Mouse (Mus musculus) C2C12 (cell line): ENCODE results near the gene Teddm1a. TPM values are rescaled to one million over a fixed set of nuclear protein-coding genes. Genes with fewer than 3 reads are reported as not detected.

Source experiments
- H3K27me3 ChIP-seq: one replicate; pipeline ENCODE4 v1.6.1; 2011; ENCODE audit not compliant: control insufficient read depth, insufficient read depth, insufficient read length
- H3K36me3 ChIP-seq: one replicate; pipeline ENCODE4 v1.6.1; 2011; ENCODE audit not compliant: control insufficient read depth, insufficient read depth
- H3K4me3 ChIP-seq: one replicate; pipeline ENCODE4 v1.5.1; 2011; ENCODE audit warnings: mild to moderate bottlenecking, control low read depth; ENCODE audit not compliant: poor library complexity, insufficient read depth, severe bottlenecking
- H3K79me2 ChIP-seq: one replicate; pipeline ENCODE4 v1.6.1; 2011; ENCODE audit not compliant: control insufficient read depth, insufficient read depth
- H3K79me3 ChIP-seq: one replicate; pipeline ENCODE4 v1.6.1; 2011; ENCODE audit warnings: low read depth, control low read depth
- H3ac ChIP-seq: one replicate; pipeline ENCODE3; 2011; ENCODE audit warnings: low read depth; ENCODE audit not compliant: control insufficient read depth, insufficient read length
- CEBPB ChIP-seq: IDR thresholded peaks from one replicate; pipeline ENCODE4 v1.6.1; 2011; ENCODE audit warnings: low read depth, mild to moderate bottlenecking, control low read depth, moderate library complexity
- CTCF ChIP-seq: IDR thresholded peaks from one replicate; pipeline ENCODE4 v1.5.1; 2011; ENCODE audit not compliant: control insufficient read depth, insufficient read depth, insufficient read length
- FOSL1 ChIP-seq: IDR thresholded peaks from one replicate; pipeline ENCODE4 v1.8.0; 2011; ENCODE audit warnings: mild to moderate bottlenecking, low read length; ENCODE audit not compliant: poor library complexity, insufficient read depth, severe bottlenecking
- MAX ChIP-seq: IDR thresholded peaks from one replicate; pipeline ENCODE4 v1.6.1; 2011; ENCODE audit warnings: mild to moderate bottlenecking, control low read depth
- MYOD1 ChIP-seq: IDR thresholded peaks from one replicate; pipeline ENCODE4 v1.6.1; 2011; ENCODE audit warnings: low read depth; ENCODE audit not compliant: control insufficient read depth, insufficient read length
- MYOG ChIP-seq: IDR thresholded peaks from one replicate; pipeline ENCODE4 v1.6.1; 2011; ENCODE audit not compliant: control insufficient read depth, insufficient read length; ENCODE audit errors: extremely low read depth
- USF1 ChIP-seq: IDR thresholded peaks from one replicate; pipeline ENCODE4 v1.6.1; 2011; ENCODE audit warnings: low read depth, mild to moderate bottlenecking, control low read depth, moderate library complexity
- polyA plus RNA-seq: library from polyadenylated mRNA; unstranded; fragments of >200 nt; fragmentation: generic; extraction: Trizol; gene quantifications from one replicate; pipeline ENCODE4 v1.2.1, GENCODE M21; 2012; ENCODE audit warnings: missing spikeins

Gene Teddm1a
- polyA plus RNA-seq, 1 experiment: not detected

DNA sequence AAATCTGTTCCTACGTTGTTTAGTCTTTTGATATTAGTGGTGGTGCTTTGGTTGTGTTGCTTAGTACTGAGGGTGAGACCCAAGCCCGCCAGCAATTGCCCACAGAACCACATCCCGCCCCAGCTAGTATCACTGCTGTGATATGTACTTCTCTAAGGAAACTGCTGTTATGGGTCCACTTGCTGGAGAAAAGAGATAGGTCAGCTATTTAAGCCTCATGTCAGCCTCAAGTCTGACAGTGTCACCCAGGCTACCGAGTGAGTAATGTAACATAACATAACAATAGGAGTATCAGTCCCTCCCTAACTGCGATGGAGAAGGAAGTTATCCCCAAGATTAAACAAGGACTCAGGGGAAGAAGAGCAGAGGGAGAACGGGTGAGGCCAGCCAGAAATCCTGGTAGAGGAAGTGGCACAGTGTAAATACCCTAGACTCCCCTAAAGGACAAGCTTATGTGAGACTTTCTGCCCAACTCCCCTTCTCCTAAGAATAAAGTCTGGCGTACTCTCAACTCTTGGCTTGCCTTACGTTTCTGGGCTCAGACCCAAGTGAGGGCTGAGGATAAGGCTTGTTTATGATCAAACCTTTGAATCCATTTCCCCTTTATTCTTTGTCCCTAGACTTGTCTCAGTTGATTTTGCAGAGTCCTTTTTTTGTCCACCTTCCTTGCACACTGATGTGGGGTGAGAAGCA is 2.8 kb downstream of the Teddm1a start:
- no peaks in the 10 kb centered on the region for H3K79me3 ChIP-seq
- H3K4me3 ChIP-seq: no peak overlapping the region
- H3ac ChIP-seq: no peak overlapping the region
- peaks cover 16% of the 10 kb centered on the region for H3K27me3 ChIP-seq
- TF ChIP-seq MAX (no peak), CTCF (no peak), MYOG (no peak), FOSL1 (no peak), CEBPB (no peak), USF1 (no peak)
- no peaks in the 10 kb centered on the region for H3K79me2 ChIP-seq
- H3K36me3 ChIP-seq: no peaks in the 10 kb centered on the region

DNA sequence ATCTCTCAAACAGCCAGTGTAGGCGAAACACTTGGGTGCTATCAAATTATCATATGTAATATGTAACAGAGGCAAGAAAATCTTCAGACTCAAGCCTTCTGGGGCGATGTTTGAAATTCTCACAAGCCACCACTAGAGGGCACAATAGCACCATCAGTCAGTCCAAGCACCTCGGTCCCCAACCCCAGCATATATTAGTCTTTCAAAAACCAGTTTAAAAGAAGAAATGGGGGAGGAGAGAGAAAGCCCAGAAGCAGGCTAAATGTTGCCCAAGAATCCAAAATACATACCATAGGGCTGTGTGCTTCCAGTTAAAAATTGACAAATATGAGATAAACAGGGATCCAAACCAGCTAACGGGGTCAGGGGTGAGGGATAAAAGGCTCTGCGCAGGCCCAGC is 3.4 kb downstream of the Teddm1a start:
- Histone ChIP-seq H3K27me3 (peaks cover 16% of the 10 kb centered on the region), H3K79me2 (no peaks in the 10 kb centered on the region), H3K79me3 (no peaks in the 10 kb centered on the region), H3K4me3 (no peak overlapping the region), H3ac (no peak overlapping the region), H3K36me3 (no peaks in the 10 kb centered on the region)
- TF ChIP-seq CEBPB: no peak
- no peak for TF ChIP-seq MYOG
- TF ChIP-seq MAX: no peak
- no peak for TF ChIP-seq FOSL1
- no peak for TF ChIP-seq CTCF
- TF ChIP-seq MYOD1: no peak
- TF ChIP-seq USF1: no peak

DNA sequence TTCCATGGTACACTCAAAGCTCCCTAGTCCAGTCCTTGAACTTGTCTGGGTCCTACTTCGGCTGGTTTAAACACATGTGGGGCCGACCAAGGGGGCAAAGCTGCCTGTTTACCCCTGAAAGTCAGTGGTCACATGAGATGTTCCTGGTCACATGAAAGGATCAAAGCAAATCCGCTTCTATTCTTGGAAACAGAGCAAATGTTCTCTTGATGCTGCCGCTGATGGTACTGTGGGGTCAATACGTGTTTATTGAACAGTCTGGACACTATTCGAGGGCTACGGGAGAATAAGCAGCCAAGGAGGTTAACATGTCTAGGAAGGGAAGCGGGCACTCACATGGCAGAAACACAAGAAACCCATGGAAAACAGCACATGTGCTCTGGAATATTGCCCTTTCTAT is 5.7 kb downstream of the Teddm1a start:
- Histone ChIP-seq H3K27me3 (peaks cover 6% of the 10 kb centered on the region), H3ac (no peak overlapping the region), H3K36me3 (no peaks in the 10 kb centered on the region), H3K4me3 (no peak overlapping the region), H3K79me2 (no peaks in the 10 kb centered on the region), H3K79me3 (no peaks in the 10 kb centered on the region)
- TF ChIP-seq CEBPB (no peak), MYOD1 (no peak), USF1 (no peak), MYOG (no peak), CTCF (no peak), FOSL1 (no peak), MAX (no peak)

DNA sequence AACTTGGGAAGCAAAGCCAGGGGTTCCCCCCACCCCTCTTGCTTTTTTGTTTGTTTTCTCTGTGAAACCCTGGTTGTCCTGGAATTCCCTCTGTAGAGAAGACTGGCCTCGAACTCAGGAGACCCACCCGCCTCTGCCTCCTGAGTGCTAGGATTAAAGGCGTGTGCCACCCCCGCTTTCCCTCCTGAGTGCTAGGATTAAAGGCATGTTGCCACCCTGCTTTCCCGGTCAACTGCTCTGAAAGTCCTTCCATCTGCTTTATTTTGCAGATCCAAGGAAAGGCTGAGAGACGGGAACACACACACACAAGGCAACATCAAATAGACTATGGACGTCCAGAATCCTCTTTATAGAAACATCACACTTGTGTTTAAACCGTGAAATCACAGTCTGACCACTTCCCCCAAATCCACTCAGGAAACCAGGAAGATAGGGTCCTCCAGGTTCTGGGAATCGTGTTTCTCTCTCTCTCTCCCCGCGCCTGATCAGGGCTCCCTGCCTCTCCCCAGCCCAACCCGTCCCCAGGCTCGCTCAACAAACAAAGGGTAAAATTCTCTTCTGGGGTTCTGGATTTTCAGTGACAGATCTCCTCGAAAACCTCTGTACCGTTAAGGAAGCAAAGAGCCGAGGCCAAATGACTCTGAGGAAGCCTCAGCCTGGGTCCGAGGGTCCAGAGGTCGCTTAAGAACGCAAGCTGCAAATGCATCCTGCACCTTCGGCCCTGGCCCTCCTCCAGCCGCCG is 7.6 kb downstream of the Teddm1a start:
- Histone ChIP-seq H3K36me3 (peaks cover 9% of the 10 kb centered on the region), H3K79me3 (no peaks in the 10 kb centered on the region), H3ac (no peak overlapping the region), H3K4me3 (peak overlapping the region; percentile 18), H3K79me2 (no peaks in the 10 kb centered on the region), H3K27me3 (peaks cover under 1% of the 10 kb centered on the region)
- TF ChIP-seq MYOD1: no peak
- no peak for TF ChIP-seq MAX
- TF ChIP-seq USF1: no peak
- no peak for TF ChIP-seq FOSL1
- TF ChIP-seq CEBPB: no peak
- no peak for TF ChIP-seq MYOG
- no peak for TF ChIP-seq CTCF

DNA sequence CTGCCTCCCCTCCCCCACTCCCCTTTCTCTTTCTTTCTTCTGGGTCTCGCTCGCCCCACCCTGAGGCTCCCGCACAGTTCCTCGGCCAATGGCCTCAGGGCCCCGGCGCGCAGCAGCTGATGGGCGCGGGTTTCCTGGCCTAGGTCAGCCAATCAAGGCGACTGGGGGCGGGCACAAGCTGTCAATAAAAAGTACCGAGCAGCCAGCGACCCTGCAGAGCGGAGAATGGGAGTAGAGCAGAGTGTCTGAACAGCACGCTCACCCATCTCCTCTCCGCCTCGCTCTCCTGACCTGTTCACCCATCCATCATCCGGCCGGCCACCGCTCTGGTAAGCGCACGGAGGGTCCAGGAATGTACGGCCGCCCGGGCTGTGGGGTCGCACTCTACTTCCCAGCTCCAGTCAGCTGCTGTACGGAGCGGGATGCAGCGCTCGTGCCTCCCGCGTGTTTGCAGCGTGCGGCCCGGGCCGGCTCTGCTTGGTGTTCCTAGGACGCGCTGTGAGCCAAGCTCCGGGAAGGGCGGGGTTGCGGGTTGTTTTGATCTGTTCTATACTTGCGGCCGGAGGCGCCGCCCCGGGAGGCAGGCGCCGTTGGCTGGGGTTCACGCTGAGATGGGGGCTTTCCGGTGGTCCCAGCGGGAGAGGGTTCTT is 8.3 kb downstream of the Teddm1a start, which contains the start of the genes Glul and Teddm2:
Gene Glul, plus strand, starts transcription at position 214 of the 650 bp plus-strand sequence.
Gene Teddm2, minus strand, starts transcription at position 498 of the 650 bp plus-strand sequence.
- Histone ChIP-seq H3ac (peak within 1 kb of the TSS; percentile 75), H3K27me3 (no peaks in the 10 kb centered on the region), H3K79me2 (no peaks in the 10 kb centered on the region), H3K79me3 (no peaks in the 10 kb centered on the region), H3K36me3 (peaks cover 15% of the 10 kb centered on the region), H3K4me3 (peak within 1 kb of the TSS; percentile 55)
- TF ChIP-seq CTCF (no peak), CEBPB (no peak), FOSL1 (no peak), USF1 (no peak), MAX (peak; percentile 69), MYOG (no peak), MYOD1 (no peak)
